Comparison of ENCODE assay signal across 10 mouse cellular contexts in the genomic region with DNA sequence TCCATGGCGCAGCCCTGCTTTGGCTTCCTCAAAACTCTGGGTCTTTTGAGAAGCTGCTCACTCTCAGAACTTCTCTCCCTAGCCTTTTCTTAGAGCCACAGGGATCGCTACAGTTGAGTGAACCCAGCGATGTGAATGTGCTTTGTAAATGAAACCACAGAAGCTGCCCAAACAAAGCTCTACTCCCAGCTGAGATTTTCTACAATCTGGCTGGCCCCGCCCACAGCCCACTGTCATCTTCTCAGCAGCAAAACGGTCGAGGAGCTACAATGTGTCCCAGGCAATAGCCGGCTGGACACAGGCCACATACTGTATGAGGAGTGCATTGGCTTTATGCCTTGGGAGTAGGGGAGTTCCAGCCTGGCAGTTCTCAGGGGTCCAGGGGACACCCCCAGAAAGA. TPM values are rescaled to one million over a fixed set of nuclear protein-coding genes. Genes with fewer than 3 reads are reported as not detected.
DNase-seq lines count a peak whose midpoint lies in the region; ATAC-seq and TF ChIP-seq lines count a peak whose summit lies in the region.
"Had no signal": no experiment of that assay in that cellular context is flagged by ENCODE, and none has a peak within 500 bp of the region (broad histone marks: within the 10 kb centered on the region; RNA-seq: fewer than 3 reads in every experiment).

No protein-coding gene starts in this region.

- ATAC-seq in forebrain, postnatal 0 days, result no peak
- ATAC-seq: intestine, embryonic 16.5 days had no signal

- no peak for TF ChIP-seq POLR2A in kidney, adult 2 months (IDR thresholded peaks at IDR 0.05; ENCODE audit: low read depth, low read length)
- TF ChIP-seq POLR2A in brain, embryonic 14.5 days (IDR thresholded peaks at IDR 0.05; ENCODE audit: borderline replicate concordance, extremely low read depth, insufficient read depth, insufficient read length, poor library complexity, severe bottlenecking), result no peak

- no peak overlapping the region for H3K4me3 ChIP-seq in kidney, adult 2 months (ENCODE audit: insufficient read depth, low read depth, low read length)
- no peak overlapping the region for H3K4me3 ChIP-seq in forebrain, postnatal 0 days (ENCODE audit: low read depth, low read length)

- H3K4me2 ChIP-seq in forebrain, postnatal 0 days (ENCODE audit: low read depth), result no peak overlapping the region

- H3K9ac ChIP-seq in forebrain, postnatal 0 days, result peak overlapping the region; percentile 3; the same call in 1 of the 2 replicates

- intact Hi-C loops in left cerebral cortex, postnatal 14 days (cut with DNase I), result no loop called here

- H3K4me1 ChIP-seq in kidney, adult 2 months (ENCODE audit: control insufficient read depth, insufficient read depth, low read length), result peaks cover 9% of the 10 kb centered on the region
- H3K4me1 ChIP-seq in forebrain, postnatal 0 days (ENCODE audit: insufficient read depth), result no peaks in the 10 kb centered on the region

- no peaks in the 10 kb centered on the region; the same call in 1 of the 2 replicates for H3K36me3 ChIP-seq in kidney, adult 2 months (ENCODE audit: control insufficient read depth, insufficient read depth, low read length)
- peaks cover 3% of the 10 kb centered on the region; the same call in 1 of the 2 replicates for H3K36me3 ChIP-seq in forebrain, postnatal 0 days (ENCODE audit: insufficient read depth)

- no peaks in the 10 kb centered on the region for H3K9me3 ChIP-seq in forebrain, postnatal 0 days (ENCODE audit: low read length)

- no peak for TF ChIP-seq CTCF in kidney, adult 2 months (conservative IDR thresholded peaks at IDR 0.05; ENCODE audit: insufficient read depth, insufficient read length, low read depth, low read length)
- no peak for TF ChIP-seq CTCF in brain, embryonic 14.5 days (IDR thresholded peaks at IDR 0.05; ENCODE audit: borderline replicate concordance, extremely low read depth, insufficient read depth, insufficient read length)
- no peak for TF ChIP-seq CTCF in forebrain, postnatal 0 days (IDR thresholded peaks at IDR 0.05; ENCODE audit: low read depth)

- 41% methylated on average over 7 of the region's 7 CpGs for WGBS in kidney, adult 2 months
- 23% methylated on average over 7 of the region's 7 CpGs for WGBS in forebrain, postnatal 0 days

- no peak overlapping the region for H3K27ac ChIP-seq in kidney, adult 2 months (ENCODE audit: insufficient read depth, low read depth, low read length)
- no peak overlapping the region for H3K27ac ChIP-seq in forebrain, postnatal 0 days (ENCODE audit: low read depth, low read length)

- H3K27me3 ChIP-seq in kidney, adult 2 months (replicated peaks; ENCODE audit: control insufficient read depth, insufficient read depth, low read length), result no peaks in the 10 kb centered on the region
- no peaks in the 10 kb centered on the region for H3K27me3 ChIP-seq in forebrain, postnatal 0 days (ENCODE audit: insufficient read depth, low read length)
- H3K27me3 ChIP-seq: CH12.LX had no signal

- peak; percentile 31 for DNase-seq in kidney, adult 2 months
- DNase-seq in kidney, adult 8-10 months, result no peak
- DNase-seq in brain, embryonic 14.5 days (ENCODE audit: low read depth), result peak; percentile 72
- DNase-seq in forebrain, postnatal 0 days, result no peak
- DNase-seq in lung, postnatal 4 days, result peak; percentile 54 to 77
- DNase-seq in cerebellum, postnatal 36 days, result no peak
- no peak for DNase-seq in left cerebral cortex, postnatal 14 days (ENCODE audit: low spot score in 2 of 2)

RNA-seq across cellular contexts. Expression of gene Aagab, which starts 51.2 kb away (rescaled TPM):
- 15.7 and 18.3 TPM in 2 replicates for polyA plus RNA-seq in kidney, adult 2 months (2012; rRNA removed)
- 24.9 and 27.9 TPM in 2 replicates for polyA plus RNA-seq in brain, embryonic 14.5 days (2012; rRNA removed)
- total RNA-seq in forebrain, postnatal 0 days (2014; rRNA removed), result 37.5 and 46.7 TPM in 2 replicates
- 50.0 and 51.0 TPM in 2 replicates for polyA plus RNA-seq in forebrain, postnatal 0 days (2015; fragmentation: Nextera tagmentation; extraction: Ambion mirVana)
- total RNA-seq in left cerebral cortex, postnatal 14 days (2021), result 10 to 100 TPM; 44.2 to 46.5 TPM

RNA-seq across cellular contexts. Expression of gene Iqch, which starts 51.4 kb away (rescaled TPM):
- 0.04 and 0.06 TPM in 2 replicates for polyA plus RNA-seq in kidney, adult 2 months (2012; rRNA removed)
- polyA plus RNA-seq in brain, embryonic 14.5 days (2012; rRNA removed), result 0.04 and 0.11 TPM in 2 replicates
- total RNA-seq in forebrain, postnatal 0 days (2014; rRNA removed), result 0.14 TPM in 1 of 2 replicates, not detected in the other
- polyA plus RNA-seq in forebrain, postnatal 0 days (2015; fragmentation: Nextera tagmentation; extraction: Ambion mirVana), result 0.10 TPM in 1 of 2 replicates, not detected in the other
- total RNA-seq in left cerebral cortex, postnatal 14 days (2021), result under 1 TPM in 1 of 2 experiments, not detected in 1; 0.19 TPM
- total RNA-seq: heart, adult 18-20 months had no signal
- polyA plus RNA-seq: intestine, embryonic 16.5 days had no signal

Comparison
In these comparisons a context has a peak if more than half of its experiments do, and no peak if none do; other contexts are left out.
1. DNase-seq: peak in kidney, adult 2 months (single experiment), brain, embryonic 14.5 days (single experiment) and lung, postnatal 4 days (2 of 2); none in kidney, adult 8-10 months (0 of 2), forebrain, postnatal 0 days (single experiment), cerebellum, postnatal 36 days (0 of 2) and left cerebral cortex, postnatal 14 days (0 of 2).